Mouse (Mus musculus) adrenal gland (tissue): ENCODE data around the gene Olfr1138.

Experiments
- intact Hi-C: fragments of 180-260 bp; cut with DNase I; formaldehyde crosslinking; loops from one replicate; pipeline ENCODE4 v1.15.1; 2025
- long read RNA-seq, 2 experiments: library from polyadenylated mRNA; unstranded; transcript quantifications; one replicate each; pipeline ENCODE4 v2.0.0; 2020; ENCODE audit warnings: borderline replicate concordance in 1 of 2; ENCODE audit not compliant: insufficient replicate concordance in 1 of 2

Gene Olfr1138
- long read RNA-seq, experiment 1 = 0 reads
- long read RNA-seq, experiment 2 = 0 reads

DNA sequence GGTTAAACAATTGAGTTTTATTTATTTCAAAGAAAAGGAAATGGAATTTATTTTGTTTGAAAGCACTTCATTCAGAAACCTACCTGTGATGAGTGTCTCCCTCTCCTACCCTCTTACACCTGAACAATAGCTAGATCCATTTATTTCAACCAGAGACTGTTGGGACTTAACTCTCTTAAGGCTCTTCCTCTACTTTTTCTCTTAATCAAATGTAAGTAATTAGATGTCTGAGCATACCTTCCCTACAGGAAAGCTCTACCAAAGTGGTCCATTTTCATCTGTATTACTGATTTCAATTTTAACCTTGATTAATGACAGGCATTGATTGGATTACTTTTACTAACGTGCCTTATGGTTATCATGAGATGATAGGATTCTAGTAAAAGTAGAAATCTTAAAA lies at the start of gene Olfr1138:
Gene Olfr1138 (minus strand): TSS at position 101 of the 400 bp plus-strand sequence.
- intact Hi-C loops = no loop called here

DNA sequence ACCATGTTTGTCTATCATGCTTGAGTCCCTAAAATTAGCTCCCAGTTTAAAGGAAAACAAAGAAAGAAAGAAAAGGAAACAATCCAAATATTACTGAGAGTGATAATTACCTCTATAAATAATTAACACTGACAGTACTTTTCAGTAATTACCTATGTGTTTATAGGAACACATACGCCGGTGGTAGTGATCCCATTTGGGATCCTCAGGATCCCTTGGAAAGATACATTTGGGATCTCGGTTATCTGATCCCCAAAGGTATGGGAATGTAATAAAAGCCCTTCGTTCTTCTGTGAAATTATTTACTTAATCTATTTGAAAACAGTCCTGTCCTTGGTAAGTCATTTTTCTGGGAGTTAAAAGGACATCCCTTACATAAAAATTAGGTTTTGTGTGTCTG lies 39.4 kb upstream of the Olfr1138 start, which contains the start of gene Olfr152:
Gene Olfr152 (plus strand): TSS at position 301 of the 400 bp plus-strand sequence.
- intact Hi-C loops = no loop called here

DNA sequence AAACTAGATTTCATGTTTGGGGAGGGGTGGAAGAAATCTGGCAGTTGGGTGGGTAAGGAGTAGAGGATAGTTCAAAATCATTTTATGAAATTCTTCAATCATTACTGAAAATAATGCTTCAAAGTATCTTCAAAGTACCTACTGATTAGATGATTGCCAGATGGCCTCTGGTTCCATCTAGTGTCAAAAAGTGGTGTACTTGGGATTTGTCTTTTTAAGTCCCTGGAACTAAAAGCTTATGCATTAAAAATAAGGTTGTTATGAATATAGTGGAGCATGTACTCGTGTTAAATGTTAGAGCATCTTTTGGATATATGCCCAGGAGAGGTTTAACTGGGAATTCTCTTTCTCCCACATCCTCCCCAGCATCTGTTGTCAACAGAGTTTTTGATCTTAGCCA lies 36.4 kb upstream of the Olfr1138 start:
- intact Hi-C loops = no loop called here

DNA sequence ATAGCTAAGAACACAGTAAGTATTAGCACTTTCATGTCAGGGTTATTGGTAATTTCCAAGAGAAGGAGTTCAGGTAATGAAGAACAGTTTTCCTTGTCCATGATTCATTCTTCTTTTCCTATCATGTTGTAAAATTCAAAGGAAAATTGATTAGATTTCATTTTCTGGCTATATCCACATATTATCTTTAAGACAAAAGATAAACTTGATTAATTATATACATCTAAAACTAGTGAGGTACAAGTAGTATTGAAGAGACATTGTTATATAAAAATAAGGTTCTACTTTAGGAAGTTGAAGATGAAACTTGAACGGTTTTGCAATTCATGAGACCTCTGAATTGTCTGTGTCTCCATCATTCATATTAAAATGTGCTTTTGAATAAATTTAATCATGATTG lies 14.1 kb upstream of the Olfr1138 start, which contains the start of gene Olfr1141:
Gene Olfr1141 (minus strand): TSS at position 101 of the 400 bp plus-strand sequence.
- intact Hi-C loops = no loop called here

DNA sequence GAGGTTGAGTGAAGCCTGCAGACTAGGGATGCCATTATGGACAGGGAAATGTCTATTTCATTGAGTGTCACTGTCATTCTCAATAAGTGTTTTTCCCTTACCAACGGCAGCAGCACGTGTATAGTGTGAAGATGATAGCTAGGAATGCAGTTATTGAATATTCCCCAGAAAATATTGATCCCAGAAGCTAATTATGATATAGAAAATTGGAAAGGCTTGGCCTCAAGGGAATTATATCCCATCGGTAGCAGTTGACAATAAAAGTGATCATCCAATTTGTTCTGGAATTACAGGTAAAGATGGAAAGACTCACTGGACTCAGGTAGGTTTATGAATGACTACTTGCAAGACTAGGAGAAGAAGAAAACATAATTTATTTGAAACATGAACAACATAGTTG lies 3.7 kb upstream of the Olfr1138 start, which contains the start of gene Olfr1140:
Gene Olfr1140 (plus strand): TSS at position 301 of the 400 bp plus-strand sequence.
- intact Hi-C loops = no loop called here

DNA sequence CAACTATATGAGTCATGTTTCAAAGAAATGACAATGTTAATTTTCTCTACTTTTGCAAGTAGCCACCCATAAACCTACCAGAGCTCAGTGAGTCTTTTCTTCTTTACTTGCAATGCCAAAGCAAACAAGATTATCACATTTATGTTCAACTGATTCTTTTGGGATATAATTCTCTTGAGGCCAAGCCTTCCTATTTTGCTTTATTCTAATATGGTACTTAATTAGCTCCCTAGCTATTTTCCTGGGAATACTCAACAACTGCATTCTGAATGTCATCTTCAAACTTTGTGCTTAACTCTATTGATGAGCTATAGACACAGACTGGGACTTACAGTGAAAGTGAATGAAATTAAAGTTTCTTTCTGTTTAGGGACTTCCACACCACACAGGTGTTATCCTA lies 26.7 kb downstream of the Olfr1138 start, which contains the start of gene Olfr1137:
Gene Olfr1137 (minus strand): TSS at position 101 of the 400 bp plus-strand sequence.
- intact Hi-C loops = no loop called here

DNA sequence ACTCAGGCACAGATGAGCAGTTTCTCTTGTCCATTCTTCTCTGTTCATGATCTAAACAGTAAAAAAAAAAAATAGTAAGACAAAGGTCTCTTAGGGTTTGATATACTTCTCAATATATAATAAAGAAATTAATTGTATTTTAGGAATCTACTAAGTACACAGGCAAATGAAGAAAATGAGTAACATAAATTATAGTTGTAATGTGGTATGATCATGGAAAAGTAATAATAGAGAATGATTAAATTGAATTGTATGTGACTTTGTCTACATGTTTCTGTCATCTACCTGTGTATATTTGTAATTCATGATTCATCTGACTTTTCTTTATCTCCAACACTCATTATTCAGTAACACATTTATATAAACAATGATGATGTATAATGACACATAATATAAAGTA lies 45.9 kb downstream of the Olfr1138 start, which contains the start of gene Olfr1136:
Gene Olfr1136 (minus strand): TSS at position 101 of the 400 bp plus-strand sequence.
- intact Hi-C loops = no loop called here
